Mouse (Mus musculus) neutrophil, adult 5-6 weeks (primary cell): Measurements from ENCODE around the gene Atp6v1e2. TPM values are rescaled to one million over a fixed set of nuclear protein-coding genes. Genes with fewer than 3 reads are reported as not detected.

Experiments used
- ATAC-seq: fragments of 151-379, 151-347 bp; 2 replicates; pipeline ENCODE4 v1.8.0; 2017; ENCODE audit warnings: mild to moderate bottlenecking, moderate TSS enrichment; ENCODE audit not compliant: insufficient number of reproducible peaks, poor library complexity, low FRiP score, severe bottlenecking; ENCODE audit errors: extremely low read depth
- total RNA-seq: library from RNA; stranded (forward); fragments of 200-1000 nt; gene quantifications from 2 replicates; pipeline ENCODE4 v1.2.3, GENCODE M21; 2017

Atp6v1e2 gene
- total RNA-seq, 1 experiment from 2014 or later = not detected

- ATAC-seq = no peak
These were observed 19.4 kb upstream of the Atp6v1e2 start for GRCm38 (mm10) chr17:86967048-86967447.

GRCm38 (mm10) chr17:86966040-86966439, 18.3 kb upstream of the Atp6v1e2 start:
- ATAC-seq = no peak

- ATAC-seq = no peak
These were observed 17.4 kb upstream of the Atp6v1e2 start for GRCm38 (mm10) chr17:86965121-86965520.

GRCm38 (mm10) chr17:86964502-86964901, 16.8 kb upstream of the Atp6v1e2 start:
- peak; percentile 44 for ATAC-seq

GRCm38 (mm10) chr17:86964041-86964440, 16.3 kb upstream of the Atp6v1e2 start:
- ATAC-seq = no peak

- ATAC-seq = no peak
These were observed 15.8 kb upstream of the Atp6v1e2 start for GRCm38 (mm10) chr17:86963586-86963902.

GRCm38 (mm10) chr17:86962894-86963585, 15.3 kb upstream of the Atp6v1e2 start, which contains the start of gene Rhoq:
Gene Rhoq (plus strand): TSS chr17:86963082.
- ATAC-seq = peak; percentile 33; the same call in 1 of the 2 replicates

GRCm38 (mm10) chr17:86962297-86962893, 14.7 kb upstream of the Atp6v1e2 start:
- peak; percentile 72 for ATAC-seq

- ATAC-seq = no peak
These were observed 13.7 kb upstream of the Atp6v1e2 start for GRCm38 (mm10) chr17:86961301-86961841.

GRCm38 (mm10) chr17:86957968-86958367, 10.3 kb upstream of the Atp6v1e2 start:
- ATAC-seq = peak; percentile 62; the same call in 1 of the 2 replicates

GRCm38 (mm10) chr17:86957239-86957638, 9.5 kb upstream of the Atp6v1e2 start:
- no peak for ATAC-seq

- ATAC-seq = no peak
These were observed 1.1 kb upstream of the Atp6v1e2 start for GRCm38 (mm10) chr17:86948801-86949200.

- no peak for ATAC-seq
These were observed 1.6 kb downstream of the Atp6v1e2 start for GRCm38 (mm10) chr17:86946078-86946477.

- ATAC-seq = no peak
These were observed 4.5 kb downstream of the Atp6v1e2 start for GRCm38 (mm10) chr17:86943158-86943557.

- no peak for ATAC-seq
These were observed 5.6 kb downstream of the Atp6v1e2 start for GRCm38 (mm10) chr17:86942112-86942511.

GRCm38 (mm10) chr17:86938683-86939082, 9.0 kb downstream of the Atp6v1e2 start:
- no peak for ATAC-seq

- ATAC-seq = peak; percentile 58
These were observed 10.1 kb downstream of the Atp6v1e2 start for GRCm38 (mm10) chr17:86937497-86938155.

- no peak for ATAC-seq
These were observed 10.6 kb downstream of the Atp6v1e2 start for GRCm38 (mm10) chr17:86937064-86937463.

GRCm38 (mm10) chr17:86932896-86933295, 14.8 kb downstream of the Atp6v1e2 start:
- no peak for ATAC-seq

- no peak for ATAC-seq
These were observed 17.7 kb downstream of the Atp6v1e2 start for GRCm38 (mm10) chr17:86929981-86930380.
